Mouse (Mus musculus) MEL (cell line): ENCODE data around the gene Dars.

Source experiments
- CHD2 ChIP-seq: IDR thresholded peaks from 2 replicates; pipeline ENCODE4 v1.6.1; 2011; ENCODE audit warnings: low read length, improper control_type of control experiment
- USF2 ChIP-seq, 2 experiments: IDR thresholded peaks; 2 replicates each; pipeline ENCODE4 v1.6.1; 2011 to 2012; ENCODE audit warnings: improper control_type of control experiment in 2 of 2, low read length in 2 of 2, borderline replicate concordance in 1 of 2, inconsistent platforms in 1 of 2, low read depth in 1 of 2, mild to moderate bottlenecking in 1 of 2; ENCODE audit not compliant: insufficient read depth in 1 of 2

- no peak for TF ChIP-seq CHD2
- TF ChIP-seq USF2 (IDR thresholded peaks at IDR 0.05; ENCODE audit: borderline replicate concordance in 1 of 2, insufficient read depth in 1 of 2, low read depth in 1 of 2, low read length in 2 of 2): no peak
Measured at GRCm38 (mm10) chr1:128358916-128359553, 58.1 kb downstream of the Dars start.
